In genomic region chr12:8754116-8754515, GRCm38 (mm10) we compare ENCODE assay signal across 17 mouse cellular contexts. TPM values are rescaled to one million over a fixed set of nuclear protein-coding genes. Genes with fewer than 3 reads are reported as not detected.
DNase-seq lines count a peak whose midpoint lies in the region; ATAC-seq and TF ChIP-seq lines count a peak whose summit lies in the region.
"Had no signal": no experiment of that assay in that cellular context is flagged by ENCODE, and none has a peak within 500 bp of the region (broad histone marks: within the 10 kb centered on the region; RNA-seq: fewer than 3 reads in every experiment).

No protein-coding gene starts in this region.

- TF ChIP-seq EP300 in heart, postnatal 0 days (IDR thresholded peaks at IDR 0.05; ENCODE audit: low read depth), result no peak

- TF ChIP-seq CTCF in forebrain, postnatal 0 days (IDR thresholded peaks at IDR 0.05; ENCODE audit: low read depth), result no peak
- TF ChIP-seq CTCF in heart, postnatal 0 days (IDR thresholded peaks at IDR 0.05; ENCODE audit: low read depth), result no peak

- H3K27ac ChIP-seq in forebrain, postnatal 0 days (ENCODE audit: low read depth, low read length), result no peak overlapping the region
- H3K27ac ChIP-seq in forebrain, embryonic 16.5 days (ENCODE audit: low read length), result no peak overlapping the region
- H3K27ac ChIP-seq in heart, postnatal 0 days (ENCODE audit: low read depth), result peak overlapping the region; percentile 9
- H3K27ac ChIP-seq: embryonic facial prominence, embryonic 12.5 days; forebrain, embryonic 12.5 days; hindbrain, embryonic 10.5 days; liver, embryonic 12.5 days had no signal

- ATAC-seq in forebrain, postnatal 0 days, result peak; percentile 32
- no peak for ATAC-seq in forebrain, embryonic 16.5 days
- peak; percentile 63 for ATAC-seq in heart, postnatal 0 days (ENCODE audit: insufficient read depth, low read depth)
- no peak for ATAC-seq in activated CD4-positive, CD25-positive, alpha-beta regulatory T cell, adult 4 months
- ATAC-seq: liver, embryonic 12.5 days had no signal

- H3K36me3 ChIP-seq in forebrain, postnatal 0 days (ENCODE audit: insufficient read depth), result peaks cover 24% of the 10 kb centered on the region; the same call in 1 of the 2 replicates
- peaks cover 17% of the 10 kb centered on the region for H3K36me3 ChIP-seq in forebrain, embryonic 16.5 days (ENCODE audit: control insufficient read depth, insufficient read depth)
- peaks cover 35% of the 10 kb centered on the region for H3K36me3 ChIP-seq in heart, postnatal 0 days (replicated peaks; ENCODE audit: control insufficient read depth, insufficient read depth, low read length)

- H3K4me2 ChIP-seq in forebrain, postnatal 0 days (ENCODE audit: low read depth), result no peak overlapping the region
- H3K4me2 ChIP-seq in forebrain, embryonic 16.5 days (ENCODE audit: low read length), result no peak overlapping the region
- H3K4me2 ChIP-seq in heart, postnatal 0 days (ENCODE audit: low read depth, low read length), result no peak overlapping the region
- H3K4me2 ChIP-seq: embryonic facial prominence, embryonic 12.5 days; forebrain, embryonic 12.5 days; liver, embryonic 12.5 days had no signal

- no peak for DNase-seq in forebrain, postnatal 0 days
- peak; percentile 3 for DNase-seq in kidney, postnatal 10 days
- no peak for DNase-seq in kidney, adult 9 months
- DNase-seq in brain, adult 2 months (ENCODE audit: low read depth, low spot score), result peak; percentile 65
- peak; percentile 46 for DNase-seq in heart, postnatal 0 days (ENCODE audit: low spot score)
- DNase-seq: gastrocnemius, postnatal 14 days; kidney, adult 11 months; kidney, postnatal 36 days; retina, postnatal 1 day; thymus, adult 18-20 months had no signal

- no peak overlapping the region for H3K4me3 ChIP-seq in forebrain, postnatal 0 days (ENCODE audit: low read depth, low read length)
- no peak overlapping the region for H3K4me3 ChIP-seq in forebrain, embryonic 16.5 days (replicated peaks; ENCODE audit: low read length)
- no peak overlapping the region for H3K4me3 ChIP-seq in heart, postnatal 0 days (ENCODE audit: low read depth, low read length)
- H3K4me3 ChIP-seq: embryonic facial prominence, embryonic 12.5 days; forebrain, embryonic 12.5 days; hindbrain, embryonic 10.5 days; liver, embryonic 12.5 days; megakaryocyte, embryonic 14.5 days had no signal

- no peaks in the 10 kb centered on the region for H3K9me3 ChIP-seq in forebrain, postnatal 0 days (ENCODE audit: low read length)
- no peaks in the 10 kb centered on the region for H3K9me3 ChIP-seq in forebrain, embryonic 16.5 days (ENCODE audit: control insufficient read depth, low read length)
- H3K9me3 ChIP-seq in heart, postnatal 0 days (replicated peaks; ENCODE audit: control insufficient read depth, low read length), result no peaks in the 10 kb centered on the region
- H3K9me3 ChIP-seq: forebrain, embryonic 12.5 days; liver, embryonic 12.5 days had no signal

- no peaks in the 10 kb centered on the region for H3K4me1 ChIP-seq in forebrain, postnatal 0 days (ENCODE audit: insufficient read depth)
- no peaks in the 10 kb centered on the region for H3K4me1 ChIP-seq in forebrain, embryonic 16.5 days (replicated peaks; ENCODE audit: control insufficient read depth, insufficient read depth, low read length)
- peaks cover 6% of the 10 kb centered on the region; the same call in 1 of the 2 replicates for H3K4me1 ChIP-seq in heart, postnatal 0 days (ENCODE audit: control insufficient read depth, insufficient read depth)
- H3K4me1 ChIP-seq: embryonic facial prominence, embryonic 12.5 days; forebrain, embryonic 12.5 days; hindbrain, embryonic 10.5 days; liver, embryonic 12.5 days had no signal

- no peak overlapping the region for H3K9ac ChIP-seq in forebrain, postnatal 0 days
- H3K9ac ChIP-seq in forebrain, embryonic 16.5 days (replicated peaks; ENCODE audit: low read depth, low read length), result no peak overlapping the region
- H3K9ac ChIP-seq in heart, postnatal 0 days (replicated peaks; ENCODE audit: low read depth, low read length), result no peak overlapping the region
- H3K9ac ChIP-seq: embryonic facial prominence, embryonic 12.5 days; forebrain, embryonic 12.5 days; liver, embryonic 12.5 days had no signal

- no peaks in the 10 kb centered on the region for H3K27me3 ChIP-seq in forebrain, postnatal 0 days (ENCODE audit: insufficient read depth, low read length)
- no peaks in the 10 kb centered on the region for H3K27me3 ChIP-seq in forebrain, embryonic 16.5 days (replicated peaks; ENCODE audit: control insufficient read depth, insufficient read depth, low read length)
- no peaks in the 10 kb centered on the region for H3K27me3 ChIP-seq in heart, postnatal 0 days (ENCODE audit: control insufficient read depth, insufficient read depth, low read length)
- H3K27me3 ChIP-seq: embryonic facial prominence, embryonic 12.5 days; forebrain, embryonic 12.5 days; liver, embryonic 12.5 days; megakaryocyte, embryonic 14.5 days had no signal

- WGBS in forebrain, postnatal 0 days, result 81% methylated on average over 4 of the region's 4 CpGs
- 87% methylated on average over 4 of the region's 4 CpGs for WGBS in forebrain, embryonic 16.5 days
- WGBS in heart, postnatal 0 days, result 44% methylated on average over 4 of the region's 4 CpGs

RNA-seq across cellular contexts. Expression of gene Sdc1, which starts 17.0 kb away (rescaled TPM):
- total RNA-seq in forebrain, postnatal 0 days (2014; rRNA removed), result 12.4 and 19.4 TPM in 2 replicates
- 15.2 and 17.7 TPM in 2 replicates for polyA plus RNA-seq in forebrain, postnatal 0 days (2015; fragmentation: Nextera tagmentation; extraction: Ambion mirVana)
- polyA plus RNA-seq in forebrain, embryonic 16.5 days (2015; fragmentation: Nextera tagmentation; extraction: Ambion mirVana), result 25.0 and 33.4 TPM in 2 replicates
- total RNA-seq in heart, postnatal 0 days (2014; rRNA removed; ENCODE audit: low replicate concordance), result 30.4 and 39.8 TPM in 2 replicates
- polyA plus RNA-seq in heart, postnatal 0 days (2015; fragmentation: Nextera tagmentation; extraction: Ambion mirVana), result 22.4 and 22.5 TPM in 2 replicates
- polyA plus RNA-seq in activated CD4-positive, CD25-positive, alpha-beta regulatory T cell, adult 4 months (2017; shearing (Covaris generic)), result under 1 TPM in 1 of 2 experiments, not detected in 1; 0.32 TPM

Comparison
In these comparisons a context has a peak if more than half of its experiments do, and no peak if none do; other contexts are left out.
1. ATAC-seq: peak in forebrain, postnatal 0 days (single experiment) and heart, postnatal 0 days (single experiment); none in forebrain, embryonic 16.5 days (single experiment) and activated CD4-positive, CD25-positive, alpha-beta regulatory T cell, adult 4 months (single experiment).
2. DNase-seq: peak in kidney, postnatal 10 days (single experiment), brain, adult 2 months (single experiment) and heart, postnatal 0 days (single experiment); none in forebrain, postnatal 0 days (single experiment) and kidney, adult 9 months (single experiment).
3. RNA of gene Sdc1, which starts 17.0 kb away (polyA plus RNA-seq): 25.0 to 33.4 TPM in forebrain, embryonic 16.5 days, 22.4 to 22.5 TPM in heart, postnatal 0 days and 15.2 to 17.7 TPM in forebrain, postnatal 0 days; 0.32 TPM in activated CD4-positive, CD25-positive, alpha-beta regulatory T cell, adult 4 months; every median in the first group is over 10 times any median in the second.